Mouse (Mus musculus) heart, postnatal 0 days (tissue): ENCODE results near the gene Cyp4f15.

Source experiments
- CTCF ChIP-seq: IDR thresholded peaks from 2 replicates; pipeline ENCODE4 v1.5.1; 2016; ENCODE audit warnings: antibody characterized with exemption, control low read depth, low read depth
- EP300 ChIP-seq: IDR thresholded peaks from 2 replicates; pipeline ENCODE4 v1.6.1; 2016; ENCODE audit warnings: antibody characterized with exemption, low read depth

- TF ChIP-seq EP300 (no peak), CTCF (no peak)
Observed at GRCm38 (mm10) chr17:32658712-32659111, 26.7 kb upstream of the Cyp4f15 start, which contains the start of gene Cyp4f40.
